Mouse (Mus musculus): ENCODE data around the gene Ube2d3. TPM values are rescaled to one million over a fixed set of nuclear protein-coding genes. Genes with fewer than 3 reads are reported as not detected.

Gene Ube2d3
- polyA plus RNA-seq, 1 experiment = 259 TPM

DNA sequence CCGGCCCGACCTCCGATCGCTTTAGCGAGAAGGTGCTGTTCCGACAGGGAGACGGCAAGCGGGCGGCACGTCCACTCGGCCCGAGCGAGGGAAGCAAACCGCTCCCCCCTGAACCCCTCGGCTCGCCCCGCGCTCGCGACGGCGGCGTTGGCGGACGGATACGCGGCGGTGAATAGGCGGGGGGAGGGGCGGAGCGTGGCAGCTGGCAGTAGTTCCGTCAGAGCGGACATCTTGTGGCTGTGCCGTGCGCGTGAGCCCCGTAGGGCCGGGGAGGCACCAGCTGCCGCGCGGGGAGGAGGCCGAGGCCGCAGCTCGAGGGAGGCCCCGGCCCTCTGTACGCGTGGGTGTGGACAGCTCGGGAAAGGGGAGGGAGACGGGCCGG is 573 bp downstream of the Ube2d3 start:
- Histone ChIP-seq H3K27ac (ENCODE audit: insufficient read depth, low read depth, low read length) (peak overlapping the region; percentile 100), H3K4me1 (ENCODE audit: control insufficient read depth, insufficient read depth, insufficient read length, low read length) (0 out of 2 replicates have a peak, but pooled peaks cover 2% of the 10 kb centered on the region), H3K4me3 (ENCODE audit: low read depth, low read length) (peak overlapping the region; percentile 100), H3K36me3 (ENCODE audit: control insufficient read depth, insufficient read depth, low read length) (peaks cover 12% of the 10 kb centered on the region), H3K27me3 (ENCODE audit: control insufficient read depth, insufficient read depth, low read length) (no peaks in the 10 kb centered on the region)
- WGBS = under 1% methylated on average over 48 of the region's 50 CpGs
- TF ChIP-seq POLR2A (IDR thresholded peaks at IDR 0.05; ENCODE audit: low read depth, low read length) = peak; percentile 60
- no peak for TF ChIP-seq CTCF (IDR thresholded peaks at IDR 0.05; ENCODE audit: extremely low read depth, insufficient read length, insufficient replicate concordance, low read depth, low read length)

- Histone ChIP-seq H3K27me3 (ENCODE audit: control insufficient read depth, insufficient read depth, low read length) (no peaks in the 10 kb centered on the region), H3K36me3 (ENCODE audit: control insufficient read depth, insufficient read depth, low read length) (peaks cover 13% of the 10 kb centered on the region), H3K4me3 (ENCODE audit: low read depth, low read length) (peak overlapping the region; percentile 100), H3K4me1 (ENCODE audit: control insufficient read depth, insufficient read depth, insufficient read length, low read length) (0 out of 2 replicates have a peak, but pooled peaks cover 2% of the 10 kb centered on the region), H3K27ac (ENCODE audit: insufficient read depth, low read depth, low read length) (peak overlapping the region; percentile 100)
- under 1% methylated on average over 68 of the region's 76 CpGs for WGBS
- no peak for TF ChIP-seq CTCF (IDR thresholded peaks at IDR 0.05; ENCODE audit: extremely low read depth, insufficient read length, insufficient replicate concordance, low read depth, low read length)
- no peak; the same call in 1 of the 2 replicates for TF ChIP-seq POLR2A (IDR thresholded peaks at IDR 0.05; ENCODE audit: low read depth, low read length)
Measured at GRCm38 (mm10) chr3:135438913-135439531, 1.1 kb downstream of the Ube2d3 start.

- TF ChIP-seq CTCF (IDR thresholded peaks at IDR 0.05; ENCODE audit: extremely low read depth, insufficient read length, insufficient replicate concordance, low read depth, low read length) = no peak
- under 1% methylated on average over 15 of the region's 15 CpGs for WGBS
- no peaks in the 10 kb centered on the region for H3K27me3 ChIP-seq (ENCODE audit: control insufficient read depth, insufficient read depth, low read length)
- H3K27ac ChIP-seq (ENCODE audit: insufficient read depth, low read depth, low read length) = peak overlapping the region; percentile 100
- H3K4me3 ChIP-seq (ENCODE audit: low read depth, low read length) = peak overlapping the region; percentile 100
- 0 out of 2 replicates have a peak, but pooled peaks cover 2% of the 10 kb centered on the region for H3K4me1 ChIP-seq (ENCODE audit: control insufficient read depth, insufficient read depth, insufficient read length, low read length)
- peaks cover 13% of the 10 kb centered on the region for H3K36me3 ChIP-seq (ENCODE audit: control insufficient read depth, insufficient read depth, low read length)
Measured at GRCm38 (mm10) chr3:135439651-135440050, 1.7 kb downstream of the Ube2d3 start.

GRCm38 (mm10) chr3:135440221-135440620 is 2.3 kb downstream of the Ube2d3 start:
- Histone ChIP-seq H3K27ac (ENCODE audit: insufficient read depth, low read depth, low read length) (peak overlapping the region; percentile 100), H3K4me3 (ENCODE audit: low read depth, low read length) (peak overlapping the region; percentile 100), H3K27me3 (ENCODE audit: control insufficient read depth, insufficient read depth, low read length) (no peaks in the 10 kb centered on the region), H3K36me3 (ENCODE audit: control insufficient read depth, insufficient read depth, low read length) (peaks cover 14% of the 10 kb centered on the region), H3K4me1 (ENCODE audit: control insufficient read depth, insufficient read depth, insufficient read length, low read length) (0 out of 2 replicates have a peak, but pooled peaks cover 2% of the 10 kb centered on the region)
- 0% methylated on average over 7 of the region's 7 CpGs for WGBS
- TF ChIP-seq POLR2A (IDR thresholded peaks at IDR 0.05; ENCODE audit: low read depth, low read length) = no peak
- TF ChIP-seq CTCF (IDR thresholded peaks at IDR 0.05; ENCODE audit: extremely low read depth, insufficient read length, insufficient replicate concordance, low read depth, low read length) = no peak

GRCm38 (mm10) chr3:135440621-135441020 is 2.7 kb downstream of the Ube2d3 start:
- WGBS = 2% methylated on average over 10 of the region's 10 CpGs
- H3K36me3 ChIP-seq (ENCODE audit: control insufficient read depth, insufficient read depth, low read length) = peaks cover 14% of the 10 kb centered on the region
- no peak overlapping the region for H3K4me3 ChIP-seq (ENCODE audit: low read depth, low read length)
- H3K4me1 ChIP-seq (ENCODE audit: control insufficient read depth, insufficient read depth, insufficient read length, low read length) = 0 out of 2 replicates have a peak, but pooled peaks cover 2% of the 10 kb centered on the region
- H3K27ac ChIP-seq (ENCODE audit: insufficient read depth, low read depth, low read length) = peak overlapping the region; percentile 100
- TF ChIP-seq POLR2A (IDR thresholded peaks at IDR 0.05; ENCODE audit: low read depth, low read length) (no peak), CTCF (IDR thresholded peaks at IDR 0.05; ENCODE audit: extremely low read depth, insufficient read length, insufficient replicate concordance, low read depth, low read length) (no peak)
- H3K27me3 ChIP-seq (ENCODE audit: control insufficient read depth, insufficient read depth, low read length) = no peaks in the 10 kb centered on the region

- peaks cover 21% of the 10 kb centered on the region for H3K36me3 ChIP-seq (ENCODE audit: control insufficient read depth, insufficient read depth, low read length)
- H3K4me1 ChIP-seq (ENCODE audit: control insufficient read depth, insufficient read depth, insufficient read length, low read length) = 0 out of 2 replicates have a peak, but pooled peaks cover 2% of the 10 kb centered on the region
- H3K27me3 ChIP-seq (ENCODE audit: control insufficient read depth, insufficient read depth, low read length) = no peaks in the 10 kb centered on the region
- no peak overlapping the region for H3K4me3 ChIP-seq (ENCODE audit: low read depth, low read length)
- no peak for TF ChIP-seq CTCF (IDR thresholded peaks at IDR 0.05; ENCODE audit: extremely low read depth, insufficient read length, insufficient replicate concordance, low read depth, low read length)
- no peak for TF ChIP-seq POLR2A (IDR thresholded peaks at IDR 0.05; ENCODE audit: low read depth, low read length)
- H3K27ac ChIP-seq (ENCODE audit: insufficient read depth, low read depth, low read length) = no peak overlapping the region
Measured at GRCm38 (mm10) chr3:135444930-135445329, 7.0 kb downstream of the Ube2d3 start.

DNA sequence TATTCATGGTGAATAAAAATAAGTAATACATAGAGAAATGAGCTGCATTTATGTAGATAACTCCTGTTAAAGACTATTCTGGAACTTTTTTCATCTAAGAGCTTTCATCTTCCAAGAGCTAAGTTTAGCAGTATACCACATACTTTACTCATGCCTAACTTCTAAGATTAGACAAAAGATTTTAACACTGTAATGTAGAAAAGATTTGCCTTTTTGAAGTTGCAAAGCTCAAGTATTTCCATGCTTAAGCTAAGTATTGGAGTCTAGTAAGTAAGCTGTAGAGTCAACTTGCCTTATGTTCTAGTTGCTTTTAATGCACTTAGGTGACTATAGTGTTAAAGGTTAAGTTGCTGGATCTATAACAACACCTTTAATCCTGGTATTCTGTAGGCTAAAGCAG is 21.0 kb downstream of the Ube2d3 start:
- Histone ChIP-seq H3K4me1 (ENCODE audit: control insufficient read depth, insufficient read depth, insufficient read length, low read length) (no peaks in the 10 kb centered on the region), H3K4me3 (ENCODE audit: low read depth, low read length) (no peak overlapping the region), H3K36me3 (ENCODE audit: control insufficient read depth, insufficient read depth, low read length) (peaks cover 47% of the 10 kb centered on the region), H3K27ac (ENCODE audit: insufficient read depth, low read depth, low read length) (no peak overlapping the region), H3K27me3 (ENCODE audit: control insufficient read depth, insufficient read depth, low read length) (no peaks in the 10 kb centered on the region)
- TF ChIP-seq CTCF (IDR thresholded peaks at IDR 0.05; ENCODE audit: extremely low read depth, insufficient read length, insufficient replicate concordance, low read depth, low read length) = no peak
- no peak for TF ChIP-seq POLR2A (IDR thresholded peaks at IDR 0.05; ENCODE audit: low read depth, low read length)

Data from small intestine, adult 2 months (tissue).